Mouse (Mus musculus) intestine, postnatal 0 days (tissue): ENCODE results near the gene Pim1. TPM values are rescaled to one million over a fixed set of nuclear protein-coding genes. Genes with fewer than 3 reads are reported as not detected.
"Not testable (repeated sequence)": the region's sequence is repeated elsewhere in the genome, so short reads cannot be mapped to it uniquely, and the experiment has no call there.

ENCODE experiments used
- ATAC-seq: fragments of 200-750 bp; cut with Nextera tagmentation; 2 replicates; pipeline ENCODE4 v1.8.0; 2017; ENCODE audit warnings: mild to moderate bottlenecking, moderate TSS enrichment, moderate library complexity
- H3K27ac ChIP-seq: fragments of 300-500 bp; sonication (generic); 2 replicates; pipeline ENCODE4 v1.5.1; 2014; ENCODE audit warnings: mild to moderate bottlenecking, low read depth, low read length, moderate library complexity
- H3K27me3 ChIP-seq: fragments of 300-500 bp; sonication (generic); replicated peaks from 2 replicates; pipeline ENCODE4 v1.6.1; 2014; ENCODE audit warnings: low read length, mixed read lengths; ENCODE audit not compliant: control insufficient read depth, insufficient read depth
- H3K36me3 ChIP-seq: fragments of 300-500 bp; sonication (generic); 2 replicates; pipeline ENCODE4 v1.6.1; 2014; ENCODE audit warnings: mild to moderate bottlenecking, moderate library complexity; ENCODE audit not compliant: control insufficient read depth, insufficient read depth
- H3K4me1 ChIP-seq: fragments of 300-500 bp; sonication (generic); replicated peaks from 2 replicates; pipeline ENCODE4 v1.6.1; 2014; ENCODE audit warnings: antibody characterized with exemption, low read length, mixed read lengths; ENCODE audit not compliant: control insufficient read depth, insufficient read depth
- H3K4me2 ChIP-seq: fragments of 300-500 bp; sonication (generic); replicated peaks from 2 replicates; pipeline ENCODE4 v1.6.1; 2014; ENCODE audit warnings: low read depth, mild to moderate bottlenecking, moderate library complexity
- H3K4me3 ChIP-seq: fragments of 300-500 bp; sonication (generic); 2 replicates; pipeline ENCODE4 v1.5.1; 2014; ENCODE audit warnings: low read depth, low read length
- H3K9ac ChIP-seq: fragments of 300-500 bp; sonication (generic); 2 replicates; pipeline ENCODE4 v1.6.1; 2014; ENCODE audit warnings: mild to moderate bottlenecking, low read depth, low read length
- H3K9me3 ChIP-seq: fragments of 300-500 bp; sonication (generic); 2 replicates; pipeline ENCODE4 v1.6.1; 2016; ENCODE audit warnings: mixed run types; ENCODE audit not compliant: control insufficient read depth
- CTCF ChIP-seq: sonication (generic); IDR thresholded peaks from 2 replicates; pipeline ENCODE4 v1.5.1; 2016; ENCODE audit warnings: low read depth, mild to moderate bottlenecking, control low read depth, antibody characterized with exemption, moderate library complexity
- WGBS: fragments of 180-500 bp; shearing (Covaris S2); extraction: QIAGEN DNeasy Blood & Tissue Kit; methylation state at CpG from one replicate; pipeline ENCODE4 v1.1.7; 2014; 5-methylcytosine and 5-hydroxymethylcytosine counted together
- polyA plus RNA-seq: library from polyadenylated mRNA; unstranded; fragments of >200 nt; fragmentation: Nextera tagmentation; extraction: Ambion mirVana; gene quantifications from 2 replicates; pipeline ENCODE4 v1.2.1, GENCODE M21; 2015

The Pim1 gene
- polyA plus RNA-seq, 1 experiment from 2014 or later = 16.8 TPM

DNA sequence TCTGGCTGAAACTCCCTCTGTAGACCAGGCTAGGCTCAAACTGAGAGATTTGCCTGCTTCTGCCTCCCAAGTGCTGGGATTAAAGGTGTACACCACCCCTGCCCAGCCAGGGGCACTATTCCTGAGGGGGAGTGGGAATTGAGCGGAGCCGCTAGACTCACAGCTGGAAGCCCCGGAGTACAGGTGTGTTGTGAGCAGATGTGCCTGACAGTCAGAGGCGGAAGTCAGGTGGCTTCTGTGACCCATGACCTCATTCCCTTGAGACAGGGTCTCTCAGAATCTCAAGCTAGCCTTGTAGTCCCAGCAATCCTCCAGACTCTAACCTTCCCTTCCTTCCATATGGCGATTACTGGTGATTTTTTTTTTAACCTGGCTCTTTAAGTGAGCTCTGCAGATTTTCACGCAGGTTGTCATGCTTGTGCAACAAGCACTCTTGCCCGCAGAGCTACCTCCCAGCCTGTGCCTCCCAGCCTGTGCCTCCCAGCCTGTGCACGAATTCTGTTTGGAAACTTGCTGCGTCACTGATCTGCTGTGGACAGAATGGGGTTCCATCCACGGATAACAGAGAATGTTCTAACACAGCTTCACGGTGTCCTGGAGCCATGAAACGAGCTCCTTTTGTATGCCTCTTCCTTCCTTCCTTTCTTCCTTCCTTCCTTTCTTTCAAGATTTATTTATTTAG is 18.5 kb downstream of the Pim1 start:
- no peak for ATAC-seq
- Histone ChIP-seq H3K4me1 (no peaks in the 10 kb centered on the region), H3K9me3 (no peaks in the 10 kb centered on the region), H3K9ac (no peak overlapping the region), H3K4me3 (no peak overlapping the region), H3K36me3 (no peaks in the 10 kb centered on the region), H3K27me3 (no peaks in the 10 kb centered on the region), H3K27ac (no peak overlapping the region), H3K4me2 (no peak overlapping the region)
- WGBS = 64% methylated on average over 12 of the region's 12 CpGs
- TF ChIP-seq CTCF = no peak

GRCm38 (mm10) chr17:29510691-29511090 is 20.1 kb downstream of the Pim1 start:
- no peaks in the 10 kb centered on the region for H3K27me3 ChIP-seq
- 52% methylated on average over 8 of the region's 8 CpGs for WGBS
- H3K36me3 ChIP-seq = no peaks in the 10 kb centered on the region
- TF ChIP-seq CTCF = no peak
- H3K9me3 ChIP-seq = no peaks in the 10 kb centered on the region
- H3K4me2 ChIP-seq = no peak overlapping the region
- H3K4me1 ChIP-seq = no peaks in the 10 kb centered on the region
- no peak overlapping the region for H3K4me3 ChIP-seq
- H3K27ac ChIP-seq = no peak overlapping the region
- no peak for ATAC-seq
- H3K9ac ChIP-seq = no peak overlapping the region

DNA sequence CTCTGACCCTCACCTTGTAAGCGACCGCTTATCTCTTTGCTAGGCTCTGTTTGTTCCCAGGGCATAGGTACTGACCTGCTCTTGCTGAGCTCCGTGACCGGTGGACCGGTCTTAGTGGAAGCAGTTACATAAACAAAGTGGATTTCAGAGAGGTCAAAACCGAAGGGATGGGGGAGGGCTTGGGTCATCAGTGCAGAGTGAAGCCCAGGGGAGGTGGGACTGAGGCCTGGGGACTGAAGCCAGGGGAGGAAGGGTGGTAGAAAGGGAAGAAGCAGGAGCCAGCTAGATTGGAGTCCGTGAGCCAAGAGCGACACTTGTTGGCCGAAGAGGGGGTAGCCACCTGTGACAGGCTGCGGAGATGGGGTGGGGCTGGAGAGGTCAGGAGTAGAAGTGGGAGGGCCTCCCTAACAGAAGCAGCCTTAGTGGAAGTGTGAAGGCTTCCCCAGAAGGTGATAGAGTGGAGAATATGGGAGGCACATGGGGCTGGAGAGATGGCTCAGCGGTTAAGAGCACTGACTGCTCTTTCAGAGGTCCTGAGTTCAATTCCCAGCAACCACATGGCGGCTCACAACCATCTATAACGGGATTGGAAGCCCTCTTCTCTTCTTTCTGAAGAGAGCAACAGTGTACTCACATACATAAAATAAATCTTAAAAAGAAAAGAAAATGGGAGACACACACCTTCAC is 22.6 kb downstream of the Pim1 start:
- Histone ChIP-seq H3K4me2 (no peak overlapping the region), H3K36me3 (no peaks in the 10 kb centered on the region), H3K27me3 (no peaks in the 10 kb centered on the region), H3K27ac (no peak overlapping the region), H3K4me1 (no peaks in the 10 kb centered on the region), H3K9me3 (no peaks in the 10 kb centered on the region), H3K9ac (no peak overlapping the region), H3K4me3 (no peak overlapping the region)
- TF ChIP-seq CTCF = peak; percentile 88
- 34% methylated on average over 13 of the region's 13 CpGs for WGBS
- ATAC-seq = no peak

- Histone ChIP-seq H3K36me3 (no peaks in the 10 kb centered on the region), H3K9ac (no peak overlapping the region), H3K27me3 (no peaks in the 10 kb centered on the region), H3K27ac (no peak overlapping the region), H3K4me3 (no peak overlapping the region), H3K4me2 (no peak overlapping the region), H3K9me3 (no peaks in the 10 kb centered on the region), H3K4me1 (no peaks in the 10 kb centered on the region)
- TF ChIP-seq CTCF = peak; percentile 95
- ATAC-seq = 0 out of 2 replicates have a peak, but pooled peaks have one; percentile 36
- WGBS = 1% methylated on average over 11 of the region's 11 CpGs
Measured at GRCm38 (mm10) chr17:29514435-29514834, 23.9 kb downstream of the Pim1 start.

DNA sequence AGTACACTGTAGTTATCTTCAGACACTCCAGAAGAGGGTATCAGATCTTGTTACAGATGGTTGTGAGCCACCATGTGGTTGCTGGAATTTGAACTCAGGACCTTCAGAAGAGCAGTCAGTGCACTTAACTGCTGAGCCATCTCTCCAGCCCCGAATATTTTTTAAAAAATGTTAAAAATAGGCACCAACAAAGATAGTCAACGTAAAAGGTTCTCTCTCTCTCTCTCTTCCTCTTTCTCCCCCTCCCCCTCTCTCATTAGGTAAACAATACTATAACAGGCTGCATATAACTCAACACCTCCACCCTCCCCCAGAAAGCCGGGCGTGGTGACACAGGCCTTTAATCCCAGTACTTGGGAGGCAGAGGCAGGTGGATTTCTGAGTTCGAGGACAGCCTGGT is 28.1 kb downstream of the Pim1 start:
- H3K4me1 ChIP-seq, H3K9me3 ChIP-seq, H3K36me3 ChIP-seq, H3K27me3 ChIP-seq, ATAC-seq, H3K4me3 ChIP-seq, H3K9ac ChIP-seq, H3K4me2 ChIP-seq, H3K27ac ChIP-seq: not testable (repeated sequence)
- WGBS = 88% methylated on average over 5 of the region's 5 CpGs

DNA sequence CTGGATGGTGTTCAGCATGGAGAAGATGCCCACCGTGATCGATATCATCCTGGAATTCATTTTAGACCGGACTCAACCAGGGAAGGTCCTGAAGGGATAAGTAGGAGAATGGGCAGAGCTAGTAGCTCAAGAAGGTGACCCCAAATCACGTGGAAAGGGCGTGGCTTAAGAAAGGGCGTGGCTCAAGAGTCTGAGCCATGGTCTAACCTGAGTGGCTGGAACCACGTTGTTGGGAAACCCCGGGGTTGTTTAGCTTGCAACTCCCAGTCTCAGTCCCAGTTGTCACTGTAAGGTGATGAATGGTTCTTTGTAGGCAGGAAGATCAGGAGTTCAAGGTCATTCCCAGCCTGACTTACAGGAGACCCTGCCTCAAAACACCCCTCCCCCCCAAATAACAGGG is 29.2 kb downstream of the Pim1 start:
- TF ChIP-seq CTCF = no peak
- WGBS = 69% methylated on average over 8 of the region's 8 CpGs
- H3K9me3 ChIP-seq = no peaks in the 10 kb centered on the region

More for the DNA sequence above, 29.2 kb downstream of the Pim1 start:
- Histone ChIP-seq H3K4me2 (no peak overlapping the region), H3K36me3 (no peaks in the 10 kb centered on the region), H3K27me3 (no peaks in the 10 kb centered on the region), H3K4me3 (no peak overlapping the region), H3K4me1 (no peaks in the 10 kb centered on the region), H3K27ac (no peak overlapping the region), H3K9ac (no peak overlapping the region)
- ATAC-seq = no peak
